Mouse (Mus musculus): Measurements from ENCODE around the gene Ptx4.
"Not testable (repeated sequence)": the region's sequence is repeated elsewhere in the genome, so short reads cannot be mapped to it uniquely, and the experiment has no call there.

Ptx4 gene

GRCm38 (mm10) chr17:25115664-25116432 is 4.7 kb upstream of the Ptx4 start, which contains the start of gene Telo2:
Gene Telo2, minus strand, starts transcription at chr17:25115967.
- DNase-seq, result peak; percentile 92

DNA sequence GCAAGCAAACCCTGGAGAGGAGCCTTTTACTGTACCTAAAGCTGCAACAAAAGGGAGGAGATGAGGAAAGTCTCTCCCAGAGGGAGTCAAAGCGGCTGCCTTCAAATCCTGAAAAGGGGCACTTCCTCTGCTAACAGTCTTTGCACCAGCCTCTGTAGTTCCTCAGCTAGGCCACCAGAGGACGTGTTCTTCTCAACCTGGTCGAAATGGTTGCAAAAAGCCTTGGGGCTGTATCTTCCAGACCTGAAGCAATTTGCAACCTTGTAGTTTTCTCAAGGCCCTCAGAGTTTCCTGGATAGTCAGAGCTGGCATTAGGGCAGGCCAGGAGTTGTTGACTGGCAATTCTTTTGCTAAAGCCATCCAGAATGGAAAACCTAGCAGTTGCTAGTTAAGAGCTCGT is 3.3 kb upstream of the Ptx4 start:
- no peak for DNase-seq

- DNase-seq, result no peak
These were observed 3.4 kb downstream of the Ptx4 start for GRCm38 (mm10) chr17:25123979-25124378.

GRCm38 (mm10) chr17:25125442-25126060 is 5.0 kb downstream of the Ptx4 start:
- DNase-seq, result not testable (repeated sequence)

- DNase-seq, result no peak
These were observed 6.5 kb downstream of the Ptx4 start for GRCm38 (mm10) chr17:25127079-25127478.

- DNase-seq, result no peak
These were observed 7.1 kb downstream of the Ptx4 start for GRCm38 (mm10) chr17:25127681-25128080.

- no peak for DNase-seq
These were observed 9.5 kb downstream of the Ptx4 start for GRCm38 (mm10) chr17:25130060-25130459.

DNA sequence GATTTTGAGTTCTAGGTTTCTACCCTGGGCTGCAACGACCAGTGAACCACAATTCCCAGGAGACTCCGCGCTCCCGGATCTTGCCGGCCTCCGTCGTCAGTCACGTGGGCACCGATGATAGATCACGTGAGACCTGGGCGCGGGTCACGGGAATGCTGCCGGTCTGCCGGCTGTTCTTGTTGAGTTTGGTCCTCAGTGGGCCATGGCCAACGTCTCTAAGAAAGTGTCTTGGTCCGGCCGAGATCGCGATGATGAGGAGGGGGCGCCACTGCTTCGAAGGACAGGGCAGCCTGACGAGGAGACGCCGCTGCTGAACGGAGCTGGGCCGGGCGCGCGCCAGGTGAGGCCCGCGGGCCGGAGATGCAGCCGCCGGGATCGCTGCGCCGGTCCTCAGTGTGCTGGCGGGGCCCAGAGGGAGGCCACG is 12.7 kb downstream of the Ptx4 start, which contains the start of gene Clcn7:
Gene Clcn7, plus strand, starts transcription at position 117 of the 424 bp plus-strand sequence.
- DNase-seq, result peak; percentile 90

DNA sequence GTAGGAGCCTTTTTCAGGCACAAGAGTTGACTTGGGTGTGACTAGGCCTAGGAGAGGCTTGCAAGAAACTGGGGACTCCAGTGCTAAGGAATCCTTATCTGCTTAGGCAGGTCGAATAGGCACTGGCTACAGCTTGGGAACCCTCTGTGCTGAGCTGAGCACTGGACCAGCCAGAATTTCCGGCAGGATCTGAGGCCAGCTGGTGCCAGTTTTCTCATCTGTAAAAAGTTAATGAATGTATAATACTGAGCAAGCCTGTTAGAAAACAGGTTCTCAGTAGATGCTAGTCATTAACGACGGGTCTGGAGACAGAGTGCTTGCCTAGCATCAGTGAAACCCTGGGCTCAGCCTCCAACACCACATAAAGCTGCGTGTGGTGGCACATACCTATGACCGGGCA is 15.1 kb downstream of the Ptx4 start:
- DNase-seq, result no peak

- DNase-seq, result no peak
These were observed 18.2 kb downstream of the Ptx4 start for GRCm38 (mm10) chr17:25138803-25139202.

DNA sequence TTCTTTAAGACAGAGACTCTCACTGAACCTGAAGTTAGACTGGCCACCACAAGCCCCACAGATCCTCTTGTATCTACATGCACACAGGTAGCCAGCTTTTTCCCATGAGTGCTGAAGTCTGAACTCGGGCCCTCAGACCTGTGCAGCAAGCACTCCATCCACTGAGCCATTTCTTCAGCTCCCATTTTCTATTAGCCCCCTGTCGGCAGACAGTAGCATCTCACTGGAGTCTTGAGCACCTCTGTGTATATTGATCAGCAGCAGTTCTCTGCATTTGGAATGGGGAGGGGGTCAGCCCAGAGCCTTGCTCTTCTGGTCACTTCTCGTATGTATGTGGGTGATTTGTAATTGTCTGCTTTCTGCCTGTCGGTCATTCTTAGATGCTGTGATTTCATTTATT is 19.4 kb downstream of the Ptx4 start:
- DNase-seq, result no peak

DNA sequence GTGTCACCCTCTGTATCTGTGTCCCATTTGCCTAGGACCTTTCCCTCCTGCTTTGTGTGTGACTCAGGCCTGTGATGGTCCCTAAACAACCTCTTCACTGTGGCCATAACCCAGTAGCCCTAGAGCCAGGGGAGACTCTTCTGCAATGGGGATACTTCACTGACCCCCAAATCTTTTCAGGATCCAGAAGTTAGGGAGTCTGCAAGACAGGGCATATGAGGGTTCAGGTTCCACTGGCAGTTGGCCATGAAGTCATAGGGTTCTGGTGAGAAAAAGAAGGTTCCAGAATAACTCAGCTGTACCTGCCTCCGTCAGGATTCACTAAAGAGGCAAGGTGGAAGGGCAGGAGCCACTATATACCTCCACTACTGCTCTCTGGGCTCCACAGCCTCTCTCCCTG is 41.6 kb downstream of the Ptx4 start, which contains the start of gene Ccdc154:
Gene Ccdc154, plus strand, starts transcription at position 301 of the 400 bp plus-strand sequence.
- DNase-seq, result no peak

DNA sequence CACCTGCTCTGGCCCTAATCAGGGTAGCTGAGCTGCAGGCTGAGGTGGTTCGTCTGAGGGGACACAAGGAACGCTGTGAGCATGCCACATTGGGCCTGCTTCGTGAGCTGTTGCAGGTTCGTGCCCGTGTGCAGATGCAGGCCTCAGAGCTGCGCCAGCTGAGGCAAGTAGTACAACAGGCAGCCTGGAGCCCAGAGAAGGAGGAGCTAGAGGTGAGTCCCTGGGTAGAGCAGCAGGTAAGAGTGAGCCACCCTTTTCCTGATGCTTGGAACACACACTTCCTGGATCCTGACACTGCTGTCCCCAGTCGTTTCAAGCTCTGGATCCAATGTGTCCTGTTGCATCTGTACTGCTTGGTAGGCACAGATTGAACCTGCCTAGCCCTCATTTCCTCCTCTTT is 42.8 kb downstream of the Ptx4 start:
- DNase-seq, result no peak

- no peak for DNase-seq
These were observed 44.2 kb downstream of the Ptx4 start for GRCm38 (mm10) chr17:25164770-25165169.

DNA sequence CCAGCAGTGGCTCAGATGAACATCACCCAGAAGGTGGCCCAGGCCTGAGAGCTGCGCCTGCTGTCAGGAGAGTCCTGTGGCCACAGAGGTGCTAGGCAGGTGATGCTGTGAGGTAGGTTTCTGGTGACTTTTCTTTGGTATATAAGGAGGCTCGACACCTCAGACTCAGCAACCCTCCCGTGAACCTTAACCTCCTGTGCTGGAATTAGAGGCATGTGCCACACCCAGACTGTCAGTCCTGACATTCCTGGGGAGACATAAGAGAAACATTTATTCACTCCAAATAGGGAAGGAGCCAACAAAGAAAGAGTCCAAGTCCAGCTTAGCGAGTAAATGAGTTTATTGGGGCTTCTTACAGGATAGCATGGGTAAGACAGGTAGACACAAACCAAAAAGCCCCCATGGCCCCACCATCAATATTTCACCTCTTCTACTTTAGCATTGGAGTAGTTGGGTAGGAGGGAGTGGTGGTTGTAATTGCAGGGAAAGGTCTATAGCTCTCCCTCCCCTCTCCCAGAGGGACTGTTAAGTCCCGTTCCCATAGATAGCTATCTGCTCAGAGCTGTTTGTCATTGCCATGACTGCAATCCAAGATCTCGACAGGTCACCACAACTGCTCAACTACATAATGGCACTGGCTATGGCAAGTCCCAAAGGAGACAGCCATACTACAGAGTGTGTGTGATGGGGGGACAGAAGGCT is 45.6 kb downstream of the Ptx4 start:
- DNase-seq, result no peak

- DNase-seq, result no peak
These were observed 49.1 kb downstream of the Ptx4 start for GRCm38 (mm10) chr17:25169706-25170105.

DNA sequence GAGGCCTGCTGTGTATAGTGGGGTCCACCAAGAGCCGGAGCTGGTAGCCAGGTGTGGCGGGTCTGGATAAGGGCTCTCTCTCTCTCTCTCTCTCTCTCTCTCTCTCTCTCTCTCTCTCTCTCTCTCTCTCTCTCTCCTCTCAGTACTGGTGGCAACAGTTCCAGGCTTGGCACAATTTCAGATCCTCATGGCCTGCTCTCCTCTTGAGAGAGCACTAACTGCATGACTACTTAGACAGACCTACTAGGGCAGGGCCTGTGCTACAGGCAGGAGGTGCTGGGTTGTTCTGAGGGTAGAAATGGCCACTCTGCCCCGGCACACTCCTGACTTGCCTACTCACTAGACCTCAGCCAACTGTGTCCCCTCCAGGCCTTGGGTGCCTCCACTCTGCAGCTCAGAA is 52.0 kb downstream of the Ptx4 start:
- DNase-seq, result no peak

Measured in cerebellum, adult 11 months (tissue).